Mouse (Mus musculus) liver, adult 2 months (tissue): Measurements from ENCODE around the gene Ttc39b.

Experiments
- CTCF ChIP-seq: fragments of 200-500 bp; IDR thresholded peaks from 2 replicates; pipeline ENCODE4 v1.5.1; 2011; ENCODE audit warnings: low read depth, low read length, control low read depth
- POLR2A ChIP-seq: fragments of 200-500 bp; IDR thresholded peaks from 2 replicates; pipeline ENCODE4 v1.6.1; 2011; ENCODE audit warnings: low read length, control low read depth; ENCODE audit not compliant: insufficient read depth; ENCODE audit errors: extremely low read depth

GRCm38 (mm10) chr4:83174946-83175345 lies 149.1 kb downstream of the Ttc39b start:
- no peak for TF ChIP-seq POLR2A
- TF ChIP-seq CTCF, result no peak
